Mouse (Mus musculus) left cerebral cortex, adult 11 months (tissue): Measurements from ENCODE around the gene Slc13a1.
"Not testable (repeated sequence)": the region's sequence is repeated elsewhere in the genome, so short reads cannot be mapped to it uniquely, and the experiment has no call there.

Experiments used
- DNase-seq: peaks from one replicate; pipeline ENCODE4 v3.0.0; 2022; ENCODE audit warnings: low spot score

Slc13a1 gene

GRCm38 (mm10) chr6:24167734-24168327 is at the start of gene Slc13a1:
Gene Slc13a1 (minus strand): TSS chr6:24168092.
- DNase-seq: no peak

- no peak for DNase-seq
Observed at GRCm38 (mm10) chr6:24207866-24208265, 40.0 kb upstream of the Slc13a1 start.

- DNase-seq: no peak
Observed at GRCm38 (mm10) chr6:24202226-24202625, 34.3 kb upstream of the Slc13a1 start.

- no peak for DNase-seq
Observed at GRCm38 (mm10) chr6:24200644-24201484, 33.0 kb upstream of the Slc13a1 start.

- DNase-seq: not testable (repeated sequence)
Observed at GRCm38 (mm10) chr6:24197501-24198195, 29.8 kb upstream of the Slc13a1 start.

- DNase-seq: not testable (repeated sequence)
Observed at GRCm38 (mm10) chr6:24196406-24196805, 28.5 kb upstream of the Slc13a1 start.

GRCm38 (mm10) chr6:24183439-24183838 is 15.5 kb upstream of the Slc13a1 start:
- DNase-seq: no peak

GRCm38 (mm10) chr6:24175393-24175792 is 7.5 kb upstream of the Slc13a1 start:
- no peak for DNase-seq

- no peak for DNase-seq
Observed at GRCm38 (mm10) chr6:24173951-24174350, 6.1 kb upstream of the Slc13a1 start.

GRCm38 (mm10) chr6:24172736-24173135 is 4.8 kb upstream of the Slc13a1 start:
- no peak for DNase-seq

- DNase-seq: no peak
Observed at GRCm38 (mm10) chr6:24166772-24167171, 1.1 kb downstream of the Slc13a1 start.

- DNase-seq: no peak
Observed at GRCm38 (mm10) chr6:24165249-24165648, 2.6 kb downstream of the Slc13a1 start.

GRCm38 (mm10) chr6:24159795-24160194 is 8.1 kb downstream of the Slc13a1 start:
- DNase-seq: no peak

- DNase-seq: no peak
Observed at GRCm38 (mm10) chr6:24154901-24155300, 13.0 kb downstream of the Slc13a1 start.

- peak; percentile 4 for DNase-seq
Observed at GRCm38 (mm10) chr6:24132951-24133350, 34.9 kb downstream of the Slc13a1 start.

- no peak for DNase-seq
Observed at GRCm38 (mm10) chr6:24122632-24123031, 45.3 kb downstream of the Slc13a1 start.

- DNase-seq: no peak
Observed at GRCm38 (mm10) chr6:24111614-24112013, 56.3 kb downstream of the Slc13a1 start.

- DNase-seq: no peak
Observed at GRCm38 (mm10) chr6:24108471-24108870, 59.4 kb downstream of the Slc13a1 start.

- DNase-seq: no peak
Observed at GRCm38 (mm10) chr6:24106157-24106556, 61.7 kb downstream of the Slc13a1 start.

- no peak for DNase-seq
Observed at GRCm38 (mm10) chr6:24105681-24106080, 62.2 kb downstream of the Slc13a1 start.

- DNase-seq: no peak
Observed at GRCm38 (mm10) chr6:24101281-24101680, 66.6 kb downstream of the Slc13a1 start.

- DNase-seq: no peak
Observed at GRCm38 (mm10) chr6:24100705-24101104, 67.2 kb downstream of the Slc13a1 start.

- DNase-seq: no peak
Observed at GRCm38 (mm10) chr6:24097400-24097799, 70.5 kb downstream of the Slc13a1 start.
